Mouse (Mus musculus) MEL (cell line): ENCODE measurements at regions not wholly inside any gene's neighbourhood (a gene's known extent, or its start where the extent isn't known, plus 50 kb on each side); places are given as distances from the start of the nearest gene placed in this dataset.

Experiments used
- CTCF ChIP-seq, 3 experiments: IDR thresholded peaks in 2 of 3; conservative IDR thresholded peaks in 1 of 3; 2 replicates each; pipeline ENCODE4 v1.5.1; 2011 to 2012; ENCODE audit warnings: low read length in 3 of 3, low read depth in 2 of 3, mild to moderate bottlenecking in 2 of 3, improper control_type of control experiment in 1 of 3, inconsistent platforms in 1 of 3, mixed read lengths in 1 of 3, moderate library complexity in 1 of 3; ENCODE audit not compliant: control insufficient read depth in 1 of 3, insufficient read depth in 1 of 3, poor library complexity in 1 of 3, severe bottlenecking in 1 of 3
- ZNF384 ChIP-seq: IDR thresholded peaks from 2 replicates; pipeline ENCODE4 v1.6.1; 2012; ENCODE audit warnings: low read depth, mild to moderate bottlenecking, inconsistent platforms, low read length, improper control_type of control experiment

DNA sequence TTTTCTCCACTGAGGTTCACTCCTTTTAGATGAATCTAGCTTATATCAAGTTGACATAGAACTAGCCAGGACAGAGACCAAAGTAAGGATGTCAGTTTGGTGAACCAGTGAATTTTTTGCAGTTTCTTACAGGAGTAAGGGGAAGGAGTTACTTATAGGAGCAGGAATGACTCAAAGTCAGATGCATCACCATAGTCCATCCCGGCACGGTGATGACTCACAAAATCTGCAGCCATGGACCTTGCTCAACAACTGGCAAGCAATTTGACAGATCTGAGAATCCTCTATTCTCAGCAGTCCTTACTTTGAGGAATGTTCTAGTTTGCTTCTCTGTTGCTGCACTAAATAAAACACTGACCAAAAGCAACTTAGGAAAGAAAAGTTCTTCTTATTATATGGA lies 341.7 kb upstream of the Castor2 start:
- TF ChIP-seq ZNF384 (no peak), CTCF (IDR thresholded peaks at IDR 0.05 in 2 of 3, conservative IDR thresholded peaks at IDR 0.05 in 1 of 3; ENCODE audit: control insufficient read depth in 1 of 3, insufficient read depth in 1 of 3, low read depth in 2 of 3, low read length in 3 of 3, poor library complexity in 1 of 3, severe bottlenecking in 1 of 3) (no peak)
